Mouse (Mus musculus) forebrain, embryonic 15.5 days (tissue): ENCODE data around the gene Ccl1. TPM values are rescaled to one million over a fixed set of nuclear protein-coding genes. Genes with fewer than 3 reads are reported as not detected.

Source experiments
- ATAC-seq: fragments of 200-750 bp; cut with Nextera tagmentation; replicated peaks from 2 replicates; pipeline ENCODE4 v1.8.0; 2017; ENCODE audit warnings: mild to moderate bottlenecking, moderate TSS enrichment, moderate library complexity
- H3K27ac ChIP-seq: fragments of 300-500 bp; sonication (generic); replicated peaks from 2 replicates; pipeline ENCODE4 v1.5.1; 2015; ENCODE audit warnings: mild to moderate bottlenecking, inconsistent platforms
- H3K27me3 ChIP-seq: fragments of 300-500 bp; sonication (generic); 2 replicates; pipeline ENCODE4 v1.6.1; 2015; ENCODE audit warnings: inconsistent platforms
- H3K36me3 ChIP-seq: fragments of 300-500 bp; sonication (generic); 2 replicates; pipeline ENCODE4 v1.6.1; 2015; ENCODE audit warnings: mild to moderate bottlenecking, inconsistent platforms
- H3K4me1 ChIP-seq: fragments of 300-500 bp; sonication (generic); 2 replicates; pipeline ENCODE4 v1.6.1; 2015; ENCODE audit warnings: inconsistent platforms
- H3K4me2 ChIP-seq: fragments of 300-500 bp; sonication (generic); replicated peaks from 2 replicates; pipeline ENCODE4 v1.6.1; 2015; ENCODE audit warnings: mild to moderate bottlenecking, inconsistent platforms
- H3K4me3 ChIP-seq: fragments of 300-500 bp; sonication (generic); 2 replicates; pipeline ENCODE4 v1.5.1; 2015; ENCODE audit warnings: mild to moderate bottlenecking, inconsistent platforms
- H3K9ac ChIP-seq: fragments of 300-500 bp; sonication (generic); replicated peaks from 2 replicates; pipeline ENCODE4 v1.6.1; 2015; ENCODE audit warnings: mild to moderate bottlenecking, inconsistent platforms
- H3K9me3 ChIP-seq: fragments of 300-500 bp; sonication (generic); 2 replicates; pipeline ENCODE4 v1.6.1; 2016; ENCODE audit warnings: inconsistent platforms
- WGBS: fragments of 180-500 bp; shearing (Covaris S2); methylation state at CpG from one replicate; pipeline ENCODE4 v1.1.7; 2015; ENCODE audit warnings: mixed read lengths; 5-methylcytosine and 5-hydroxymethylcytosine counted together
- polyA plus RNA-seq: library from polyadenylated mRNA; unstranded; fragments of >200 nt; fragmentation: Nextera tagmentation; extraction: Ambion mirVana; gene quantifications from 2 replicates; pipeline ENCODE4 v1.2.1, GENCODE M21; 2015

The Ccl1 gene
- polyA plus RNA-seq, 1 experiment from 2014 or later = not detected

DNA sequence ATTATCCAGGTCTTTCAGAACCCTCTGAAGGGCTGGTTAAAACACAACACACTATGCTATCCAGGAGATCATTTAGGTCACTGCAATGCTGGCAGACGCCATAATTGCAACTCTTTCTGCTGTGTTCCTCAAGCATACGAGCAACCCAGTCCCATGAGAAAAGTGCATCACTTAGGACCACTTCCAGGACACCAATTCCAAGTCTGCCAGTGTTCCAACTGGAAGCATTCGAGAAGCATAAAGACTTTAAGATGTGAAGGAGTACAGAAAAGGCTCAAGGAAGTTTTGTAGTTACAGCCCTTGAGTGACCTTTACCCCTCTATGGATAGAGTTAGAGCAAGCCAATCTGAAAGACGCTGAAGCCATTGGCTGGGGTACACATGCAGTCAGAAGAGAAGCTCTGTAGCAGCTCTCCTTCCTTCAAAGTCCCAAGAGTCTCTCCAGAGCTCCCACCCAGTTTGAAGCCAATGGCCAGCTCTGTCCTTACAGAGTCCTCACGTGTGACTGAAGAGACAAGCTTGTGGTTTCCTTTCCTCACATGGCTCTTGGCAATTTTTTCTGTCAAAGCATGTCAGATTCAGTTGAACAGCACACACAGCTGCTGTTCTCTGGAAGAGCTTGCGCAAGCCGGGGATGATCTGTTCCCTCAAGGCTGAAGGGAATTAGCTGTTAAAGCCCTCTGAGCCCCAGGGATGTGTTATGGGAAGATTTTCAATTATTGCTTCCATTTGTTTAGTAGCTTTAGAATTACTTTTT is 134.0 kb downstream of the Ccl1 start:
- Histone ChIP-seq H3K4me2 (no peak overlapping the region), H3K9ac (no peak overlapping the region), H3K36me3 (no peaks in the 10 kb centered on the region), H3K27me3 (no peaks in the 10 kb centered on the region), H3K4me3 (no peak overlapping the region), H3K27ac (no peak overlapping the region), H3K4me1 (no peaks in the 10 kb centered on the region), H3K9me3 (no peaks in the 10 kb centered on the region)
- WGBS = 78% methylated on average over 7 of the region's 7 CpGs
- no peak for ATAC-seq

DNA sequence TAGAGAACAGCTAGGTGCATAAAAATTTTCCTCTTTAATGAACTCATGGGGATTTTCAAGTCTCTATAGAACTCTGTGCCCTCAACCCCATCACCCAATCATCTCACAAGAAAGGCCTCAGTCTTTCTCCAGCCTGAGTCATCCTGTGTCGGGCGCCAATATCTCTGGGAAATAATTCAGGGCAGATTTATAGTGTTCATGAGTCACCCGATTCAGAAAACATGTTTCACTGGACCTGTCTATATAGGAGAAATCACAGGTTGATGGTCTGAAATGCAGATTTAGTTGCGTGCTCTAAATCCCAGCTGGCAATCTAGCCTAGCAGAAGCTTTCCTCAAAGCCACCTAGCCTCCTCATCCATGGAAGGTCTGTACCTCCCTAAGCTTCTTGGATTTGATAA is 136.0 kb downstream of the Ccl1 start:
- no peak overlapping the region for H3K4me3 ChIP-seq
- ATAC-seq = no peak
- no peaks in the 10 kb centered on the region for H3K9me3 ChIP-seq
- no peaks in the 10 kb centered on the region for H3K4me1 ChIP-seq
- WGBS = 90% methylated on average over 4 of the region's 4 CpGs
- no peak overlapping the region for H3K4me2 ChIP-seq
- no peak overlapping the region for H3K9ac ChIP-seq
- H3K27ac ChIP-seq = no peak overlapping the region
- no peaks in the 10 kb centered on the region for H3K36me3 ChIP-seq
- H3K27me3 ChIP-seq = no peaks in the 10 kb centered on the region

DNA sequence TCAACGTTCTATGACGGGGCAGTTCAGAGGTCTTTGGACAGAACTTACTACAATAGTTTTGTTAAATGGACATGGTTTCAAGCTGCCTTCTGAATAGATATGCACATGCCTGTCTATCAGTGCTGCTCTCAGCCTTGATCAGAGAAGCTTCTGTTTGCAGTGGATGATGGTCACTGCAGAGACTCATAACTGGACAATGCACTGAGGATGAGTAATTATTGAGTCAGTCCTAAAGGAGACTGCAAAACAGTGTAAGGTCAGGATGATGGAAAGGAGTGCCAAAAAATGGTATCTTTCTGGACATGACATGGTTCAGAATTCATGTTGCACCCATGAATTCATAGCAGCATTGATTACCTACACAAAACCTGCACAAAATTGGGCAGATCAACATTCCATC is 137.2 kb downstream of the Ccl1 start:
- no peak for ATAC-seq
- H3K36me3 ChIP-seq = no peaks in the 10 kb centered on the region
- H3K27ac ChIP-seq = no peak overlapping the region
- H3K27me3 ChIP-seq = no peaks in the 10 kb centered on the region
- H3K4me1 ChIP-seq = no peaks in the 10 kb centered on the region
- no peaks in the 10 kb centered on the region for H3K9me3 ChIP-seq
- H3K4me3 ChIP-seq = no peak overlapping the region
- no peak overlapping the region for H3K4me2 ChIP-seq
- WGBS = 97% methylated on average over 2 of the region's 2 CpGs
- H3K9ac ChIP-seq = no peak overlapping the region

- H3K9me3 ChIP-seq = no peaks in the 10 kb centered on the region
- no peak for ATAC-seq
- H3K36me3 ChIP-seq = no peaks in the 10 kb centered on the region
- H3K4me1 ChIP-seq = no peaks in the 10 kb centered on the region
- no peak overlapping the region for H3K27ac ChIP-seq
- H3K9ac ChIP-seq = no peak overlapping the region
- no peak overlapping the region for H3K4me2 ChIP-seq
- no peaks in the 10 kb centered on the region for H3K27me3 ChIP-seq
- H3K4me3 ChIP-seq = no peak overlapping the region
- 72% methylated on average over 8 of the region's 8 CpGs for WGBS
Measured at GRCm38 (mm10) chr11:82163285-82163684, 142.2 kb downstream of the Ccl1 start.

GRCm38 (mm10) chr11:82159126-82159525 is 146.4 kb downstream of the Ccl1 start:
- WGBS = 96% methylated on average over 2 of the region's 2 CpGs
- H3K9ac ChIP-seq = no peak overlapping the region
- ATAC-seq = no peak

GRCm38 (mm10) chr11:82139492-82140094 is 165.9 kb downstream of the Ccl1 start:
- 79% methylated on average over 7 of the region's 7 CpGs for WGBS
- Histone ChIP-seq H3K4me3 (no peak overlapping the region), H3K36me3 (no peaks in the 10 kb centered on the region), H3K27me3 (no peaks in the 10 kb centered on the region), H3K4me2 (no peak overlapping the region), H3K27ac (no peak overlapping the region), H3K9me3 (no peaks in the 10 kb centered on the region), H3K9ac (no peak overlapping the region), H3K4me1 (no peaks in the 10 kb centered on the region)
- ATAC-seq = no peak

More at GRCm38 (mm10) chr11:82159126-82159525, 146.4 kb downstream of the Ccl1 start:
- no peaks in the 10 kb centered on the region for H3K4me1 ChIP-seq
- no peak overlapping the region for H3K4me3 ChIP-seq
- H3K27me3 ChIP-seq = no peaks in the 10 kb centered on the region
- no peaks in the 10 kb centered on the region for H3K36me3 ChIP-seq
- no peak overlapping the region for H3K27ac ChIP-seq
- no peak overlapping the region for H3K4me2 ChIP-seq
- H3K9me3 ChIP-seq = no peaks in the 10 kb centered on the region

DNA sequence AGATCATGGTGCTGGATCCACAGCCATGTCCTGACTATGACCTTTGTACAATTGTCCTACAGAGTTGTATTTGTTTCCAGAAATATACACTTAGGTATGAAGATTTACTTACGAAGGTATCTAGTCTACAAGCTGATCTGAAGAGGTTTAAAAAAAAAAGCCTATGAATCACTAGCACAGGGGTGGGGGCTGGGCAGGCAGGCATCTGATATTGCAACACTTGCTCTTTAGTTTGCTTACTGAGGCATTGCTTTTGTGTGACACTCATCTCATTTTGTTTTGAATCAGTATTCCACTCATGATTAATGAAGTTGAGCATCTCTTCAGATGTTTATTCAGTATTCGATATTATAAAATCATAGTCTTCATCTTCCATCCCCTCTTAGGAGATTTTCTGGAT is 169.3 kb downstream of the Ccl1 start:
- H3K4me1 ChIP-seq = no peaks in the 10 kb centered on the region
- no peak overlapping the region for H3K27ac ChIP-seq
- no peak overlapping the region for H3K9ac ChIP-seq
- no peak overlapping the region for H3K4me3 ChIP-seq
- ATAC-seq = no peak
- no peak overlapping the region for H3K4me2 ChIP-seq
- no peaks in the 10 kb centered on the region for H3K9me3 ChIP-seq
- H3K36me3 ChIP-seq = no peaks in the 10 kb centered on the region
- WGBS = 93% methylated on average over 2 of the region's 2 CpGs
- no peaks in the 10 kb centered on the region for H3K27me3 ChIP-seq

GRCm38 (mm10) chr11:82132977-82133376 is 172.5 kb downstream of the Ccl1 start:
- Histone ChIP-seq H3K4me1 (no peaks in the 10 kb centered on the region), H3K9ac (no peak overlapping the region)

More at GRCm38 (mm10) chr11:82132977-82133376, 172.5 kb downstream of the Ccl1 start:
- Histone ChIP-seq H3K27ac (no peak overlapping the region), H3K4me2 (no peak overlapping the region), H3K27me3 (no peaks in the 10 kb centered on the region), H3K9me3 (no peaks in the 10 kb centered on the region), H3K4me3 (no peak overlapping the region), H3K36me3 (no peaks in the 10 kb centered on the region)
- WGBS = 68% methylated on average over 1 of the region's 1 CpGs
- no peak for ATAC-seq

Other genes with a start within 250 kb of the Ccl1 start
- not detected in 2 replicates for gene Ccl11, start 247.9 kb downstream of the Ccl1 start, polyA plus RNA-seq
- 0.64 and 0.83 TPM in 2 replicates for gene Ccl12, start 203.8 kb downstream of the Ccl1 start, polyA plus RNA-seq
- not detected in 2 replicates for gene Ccl8, start 190.5 kb downstream of the Ccl1 start, polyA plus RNA-seq
- 0.69 and 1.0 TPM in 2 replicates for gene Tmem132e, start 83.2 kb upstream of the Ccl1 start, polyA plus RNA-seq